Mouse (Mus musculus): ENCODE measurements around the gene Chmp5. TPM values are rescaled to one million over a fixed set of nuclear protein-coding genes. Genes with fewer than 3 reads are reported as not detected.

Gene Chmp5
- polyA plus RNA-seq, 1 experiment from 2014 or later: 114 TPM

GRCm38 (mm10) chr4:40953521-40953920 lies 5.3 kb downstream of the Chmp5 start:
- no peaks in the 10 kb centered on the region for H3K9me3 ChIP-seq (replicated peaks)
- no peak overlapping the region for H3K4me2 ChIP-seq
- no peak for ATAC-seq (replicated peaks; ENCODE audit: low FRiP score)
- no peaks in the 10 kb centered on the region for H3K27me3 ChIP-seq
- no peak overlapping the region for H3K4me3 ChIP-seq (replicated peaks)
- H3K27ac ChIP-seq: no peak overlapping the region
- no peak overlapping the region for H3K9ac ChIP-seq
- 95% methylated on average over 1 of the region's 1 CpGs for WGBS
- H3K4me1 ChIP-seq: peaks cover 10% of the 10 kb centered on the region
- H3K36me3 ChIP-seq: peaks cover 80% of the 10 kb centered on the region

- H3K9ac ChIP-seq: no peak overlapping the region
- no peak for ATAC-seq (replicated peaks; ENCODE audit: low FRiP score)
- H3K4me3 ChIP-seq (replicated peaks): no peak overlapping the region
- WGBS: 84% methylated on average over 6 of the region's 6 CpGs
- peaks cover 94% of the 10 kb centered on the region for H3K36me3 ChIP-seq
- no peak overlapping the region for H3K4me2 ChIP-seq
- H3K4me1 ChIP-seq: no peaks in the 10 kb centered on the region
- H3K27me3 ChIP-seq: no peaks in the 10 kb centered on the region
- H3K9me3 ChIP-seq (replicated peaks): no peaks in the 10 kb centered on the region
- H3K27ac ChIP-seq: no peak overlapping the region
Measured at GRCm38 (mm10) chr4:40955942-40956341, 7.7 kb downstream of the Chmp5 start.

- no peak overlapping the region for H3K4me3 ChIP-seq (replicated peaks)
- H3K27me3 ChIP-seq: no peaks in the 10 kb centered on the region
- no peak overlapping the region for H3K9ac ChIP-seq
- H3K9me3 ChIP-seq (replicated peaks): no peaks in the 10 kb centered on the region
- no peak for ATAC-seq (replicated peaks; ENCODE audit: low FRiP score)
- no peak overlapping the region for H3K27ac ChIP-seq
- WGBS: 89% methylated on average over 3 of the region's 3 CpGs
- peaks cover 86% of the 10 kb centered on the region for H3K36me3 ChIP-seq
- H3K4me2 ChIP-seq: no peak overlapping the region
- H3K4me1 ChIP-seq: no peaks in the 10 kb centered on the region
Measured at GRCm38 (mm10) chr4:40963536-40963935, 15.3 kb downstream of the Chmp5 start.

GRCm38 (mm10) chr4:40969161-40969560 lies 21.0 kb downstream of the Chmp5 start:
- peak overlapping the region; percentile 66 for H3K4me2 ChIP-seq
- ATAC-seq (replicated peaks; ENCODE audit: low FRiP score): no peak
- H3K4me3 ChIP-seq (replicated peaks): peak overlapping the region; percentile 82; the same call in 1 of the 2 replicates
- H3K9me3 ChIP-seq (replicated peaks): no peaks in the 10 kb centered on the region
- no peak overlapping the region for H3K9ac ChIP-seq
- H3K27ac ChIP-seq: peak overlapping the region; percentile 94
- H3K4me1 ChIP-seq: peaks cover 22% of the 10 kb centered on the region
- WGBS: 59% methylated on average over 4 of the region's 4 CpGs
- H3K36me3 ChIP-seq: peaks cover 34% of the 10 kb centered on the region
- H3K27me3 ChIP-seq: no peaks in the 10 kb centered on the region

GRCm38 (mm10) chr4:40969781-40970591 lies 21.8 kb downstream of the Chmp5 start:
- H3K9me3 ChIP-seq (replicated peaks): no peaks in the 10 kb centered on the region
- H3K9ac ChIP-seq: peak overlapping the region; percentile 76
- peak overlapping the region; percentile 66 for H3K4me2 ChIP-seq
- H3K27ac ChIP-seq: peak overlapping the region; percentile 94
- WGBS: 7% methylated on average over 12 of the region's 13 CpGs
- H3K4me1 ChIP-seq: peaks cover 22% of the 10 kb centered on the region
- peaks cover 28% of the 10 kb centered on the region for H3K36me3 ChIP-seq
- ATAC-seq (replicated peaks; ENCODE audit: low FRiP score): peak; percentile 20; the same call in 1 of the 2 replicates
- H3K27me3 ChIP-seq: no peaks in the 10 kb centered on the region
- H3K4me3 ChIP-seq (replicated peaks): peak overlapping the region; percentile 82

- Histone ChIP-seq H3K4me3 (replicated peaks) (peak overlapping the region; percentile 82), H3K9me3 (replicated peaks) (no peaks in the 10 kb centered on the region), H3K4me2 (peak overlapping the region; percentile 66), H3K27me3 (no peaks in the 10 kb centered on the region), H3K9ac (peak overlapping the region; percentile 76), H3K27ac (peak overlapping the region; percentile 94), H3K4me1 (peaks cover 22% of the 10 kb centered on the region), H3K36me3 (peaks cover 29% of the 10 kb centered on the region)
- ATAC-seq (replicated peaks; ENCODE audit: low FRiP score): no peak; the same call in 1 of the 2 replicates
- WGBS: 0% methylated on average over 16 of the region's 16 CpGs
Measured at GRCm38 (mm10) chr4:40970592-40970841, 22.3 kb downstream of the Chmp5 start.

- H3K27ac ChIP-seq: peak within 1 kb of the TSS; percentile 94
- H3K9ac ChIP-seq: peak within 1 kb of the TSS; percentile 76
- WGBS: under 1% methylated on average over 81 of the region's 85 CpGs
- H3K4me2 ChIP-seq: peak within 1 kb of the TSS; percentile 66
- ATAC-seq (replicated peaks; ENCODE audit: low FRiP score): peak; percentile 97
- no peaks in the 10 kb centered on the region for H3K27me3 ChIP-seq
- H3K4me3 ChIP-seq (replicated peaks): peak within 1 kb of the TSS; percentile 82
- no peaks in the 10 kb centered on the region for H3K9me3 ChIP-seq (replicated peaks)
- H3K36me3 ChIP-seq: peaks cover 28% of the 10 kb centered on the region
- peaks cover 22% of the 10 kb centered on the region for H3K4me1 ChIP-seq
Measured at GRCm38 (mm10) chr4:40970842-40971701, 22.9 kb downstream of the Chmp5 start, which contains the start of gene Nfx1. Nfx1 (plus strand) TSS chr4:40970906.

- peak overlapping the region; percentile 76 for H3K9ac ChIP-seq
- peaks cover 28% of the 10 kb centered on the region for H3K36me3 ChIP-seq
- H3K9me3 ChIP-seq (replicated peaks): no peaks in the 10 kb centered on the region
- WGBS: 24% methylated on average over 13 of the region's 13 CpGs
- peak overlapping the region; percentile 82 for H3K4me3 ChIP-seq (replicated peaks)
- ATAC-seq (replicated peaks; ENCODE audit: low FRiP score): no peak
- H3K4me1 ChIP-seq: peaks cover 22% of the 10 kb centered on the region
- no peaks in the 10 kb centered on the region for H3K27me3 ChIP-seq
- peak overlapping the region; percentile 66 for H3K4me2 ChIP-seq
- H3K27ac ChIP-seq: peak overlapping the region; percentile 94
Measured at GRCm38 (mm10) chr4:40971744-40972143, 23.5 kb downstream of the Chmp5 start.

- no peak overlapping the region for H3K9ac ChIP-seq
- H3K36me3 ChIP-seq: peaks cover 40% of the 10 kb centered on the region
- no peaks in the 10 kb centered on the region for H3K27me3 ChIP-seq
- no peaks in the 10 kb centered on the region for H3K9me3 ChIP-seq (replicated peaks)
- no peak overlapping the region for H3K4me2 ChIP-seq
- ATAC-seq (replicated peaks; ENCODE audit: low FRiP score): no peak
- H3K27ac ChIP-seq: no peak overlapping the region
- H3K4me1 ChIP-seq: peaks cover 21% of the 10 kb centered on the region
- H3K4me3 ChIP-seq (replicated peaks): no peak overlapping the region
- 94% methylated on average over 1 of the region's 1 CpGs for WGBS
Measured at GRCm38 (mm10) chr4:40974011-40974410, 25.8 kb downstream of the Chmp5 start.

GRCm38 (mm10) chr4:40975678-40976077 lies 27.5 kb downstream of the Chmp5 start:
- no peak overlapping the region for H3K4me2 ChIP-seq
- H3K27ac ChIP-seq: no peak overlapping the region
- H3K4me3 ChIP-seq (replicated peaks): no peak overlapping the region
- WGBS: 87% methylated on average over 3 of the region's 3 CpGs
- ATAC-seq (replicated peaks; ENCODE audit: low FRiP score): no peak
- peaks cover 56% of the 10 kb centered on the region for H3K36me3 ChIP-seq
- peaks cover 11% of the 10 kb centered on the region for H3K4me1 ChIP-seq
- no peaks in the 10 kb centered on the region for H3K9me3 ChIP-seq (replicated peaks)
- no peaks in the 10 kb centered on the region for H3K27me3 ChIP-seq
- H3K9ac ChIP-seq: no peak overlapping the region

GRCm38 (mm10) chr4:40976651-40977050 lies 28.4 kb downstream of the Chmp5 start:
- no peak overlapping the region for H3K9ac ChIP-seq
- H3K4me2 ChIP-seq: no peak overlapping the region
- H3K9me3 ChIP-seq (replicated peaks): no peaks in the 10 kb centered on the region
- peaks cover 10% of the 10 kb centered on the region for H3K4me1 ChIP-seq
- WGBS: 90% methylated on average over 10 of the region's 10 CpGs
- H3K27ac ChIP-seq: no peak overlapping the region
- H3K27me3 ChIP-seq: no peaks in the 10 kb centered on the region
- peaks cover 66% of the 10 kb centered on the region for H3K36me3 ChIP-seq
- ATAC-seq (replicated peaks; ENCODE audit: low FRiP score): no peak
- no peak overlapping the region for H3K4me3 ChIP-seq (replicated peaks)

- ATAC-seq (replicated peaks; ENCODE audit: low FRiP score): no peak
- Histone ChIP-seq H3K9ac (no peak overlapping the region), H3K36me3 (peaks cover 92% of the 10 kb centered on the region), H3K4me2 (no peak overlapping the region), H3K27me3 (no peaks in the 10 kb centered on the region), H3K4me1 (no peaks in the 10 kb centered on the region), H3K9me3 (replicated peaks) (no peaks in the 10 kb centered on the region), H3K27ac (no peak overlapping the region), H3K4me3 (replicated peaks) (no peak overlapping the region)
- 97% methylated on average over 1 of the region's 1 CpGs for WGBS
Measured at GRCm38 (mm10) chr4:40979430-40979829, 31.2 kb downstream of the Chmp5 start.

All from kidney, embryonic 15.5 days (tissue).